Mouse (Mus musculus) forebrain, embryonic 11.5 days (tissue): ENCODE results near the gene Pank4. TPM values are rescaled to one million over a fixed set of nuclear protein-coding genes. Genes with fewer than 3 reads are reported as not detected.
A peak's percentile ranks its signal among the peaks of the same experiment; 100 is the strongest.

Experiments
- ATAC-seq: fragments of 200-750 bp; cut with Nextera tagmentation; replicated peaks from 2 replicates; pipeline ENCODE4 v1.8.0; 2017; ENCODE audit warnings: moderate TSS enrichment; ENCODE audit not compliant: low FRiP score
- DNase-seq: peaks from one replicate; pipeline ENCODE4 v3.0.0-alpha.2; 2017; ENCODE audit warnings: low spot score
- H3K27ac ChIP-seq: fragments of 300-500 bp; sonication (generic); 2 replicates; pipeline ENCODE4 v1.5.1; 2014; ENCODE audit warnings: low read depth, low read length
- H3K27me3 ChIP-seq: fragments of 300-500 bp; sonication (generic); 2 replicates; pipeline ENCODE4 v1.6.1; 2014; ENCODE audit warnings: mild to moderate bottlenecking, low read length, mixed read lengths; ENCODE audit not compliant: control insufficient read depth, insufficient read depth
- H3K36me3 ChIP-seq: fragments of 300-500 bp; sonication (generic); 2 replicates; pipeline ENCODE4 v1.6.1; 2014; ENCODE audit warnings: mild to moderate bottlenecking, low read length, moderate library complexity, mixed read lengths; ENCODE audit not compliant: control insufficient read depth, insufficient read depth
- H3K4me1 ChIP-seq: fragments of 300-500 bp; sonication (generic); replicated peaks from 2 replicates; pipeline ENCODE4 v1.6.1; 2014; ENCODE audit warnings: low read length, mixed read lengths; ENCODE audit not compliant: control insufficient read depth, insufficient read depth
- H3K4me2 ChIP-seq: fragments of 300-500 bp; sonication (generic); 2 replicates; pipeline ENCODE4 v1.6.1; 2014; ENCODE audit warnings: low read depth, mild to moderate bottlenecking, low read length, moderate library complexity, mixed read lengths; ENCODE audit not compliant: severe bottlenecking
- H3K4me3 ChIP-seq: fragments of 300-500 bp; sonication (generic); 2 replicates; pipeline ENCODE4 v1.5.1; 2014; ENCODE audit warnings: low read depth, low read length
- H3K9ac ChIP-seq: fragments of 300-500 bp; sonication (generic); 2 replicates; pipeline ENCODE4 v1.6.1; 2014; ENCODE audit warnings: low read length
- H3K9me3 ChIP-seq: fragments of 300-500 bp; sonication (generic); 2 replicates; pipeline ENCODE4 v1.6.1; 2016; ENCODE audit warnings: low read length, mixed read lengths; ENCODE audit not compliant: control insufficient read depth
- WGBS: fragments of 180-500 bp; shearing (Covaris S2); extraction: QIAGEN DNeasy Blood & Tissue Kit; methylation state at CpG from one replicate; pipeline ENCODE4 v1.1.7; 2014; 5-methylcytosine and 5-hydroxymethylcytosine counted together
- polyA plus RNA-seq: library from polyadenylated mRNA; unstranded; fragments of >200 nt; fragmentation: Nextera tagmentation; extraction: Ambion mirVana; gene quantifications from 2 replicates; pipeline ENCODE4 v1.2.1, GENCODE M21; 2014

Gene Pank4
- polyA plus RNA-seq: 43.1 and 49.1 TPM in 2 replicates

GRCm38 (mm10) chr4:154963901-154964580, at the start of gene Pank4:
TSS of gene Pank4 (plus strand) at chr4:154964123.
- Histone ChIP-seq H3K4me3 (peak within 1 kb of the TSS; percentile 97), H3K36me3 (peaks cover 4% of the 10 kb centered on the region; the same call in 1 of the 2 replicates), H3K4me1 (peaks cover 28% of the 10 kb centered on the region), H3K27me3 (peaks cover 11% of the 10 kb centered on the region; the same call in 1 of the 2 replicates), H3K4me2 (peak within 1 kb of the TSS; percentile 87), H3K27ac (peak within 1 kb of the TSS; percentile 98), H3K9ac (peak within 1 kb of the TSS; percentile 99), H3K9me3 (no peaks in the 10 kb centered on the region)
- peak; percentile 95 for DNase-seq
- peak; percentile 81 for ATAC-seq
- under 1% methylated on average over 63 of the region's 66 CpGs for WGBS

- Histone ChIP-seq H3K9me3 (no peaks in the 10 kb centered on the region), H3K4me1 (peaks cover 5% of the 10 kb centered on the region; the same call in 1 of the 2 replicates), H3K27me3 (no peaks in the 10 kb centered on the region), H3K9ac (no peak overlapping the region), H3K36me3 (no peaks in the 10 kb centered on the region), H3K27ac (no peak overlapping the region), H3K4me3 (no peak overlapping the region), H3K4me2 (no peak overlapping the region)
- WGBS: 96% methylated on average over 4 of the region's 4 CpGs
- no peak for DNase-seq
- no peak for ATAC-seq
Measured at GRCm38 (mm10) chr4:154914252-154914651, 49.7 kb upstream of the Pank4 start.

- Histone ChIP-seq H3K4me1 (peaks cover 5% of the 10 kb centered on the region; the same call in 1 of the 2 replicates), H3K9me3 (no peaks in the 10 kb centered on the region), H3K27me3 (no peaks in the 10 kb centered on the region), H3K36me3 (no peaks in the 10 kb centered on the region), H3K4me2 (no peak overlapping the region), H3K9ac (no peak overlapping the region), H3K27ac (no peak overlapping the region), H3K4me3 (no peak overlapping the region)
- ATAC-seq (no peak), DNase-seq (no peak)
- WGBS: 86% methylated on average over 3 of the region's 3 CpGs
Measured at GRCm38 (mm10) chr4:154914707-154915106, 49.2 kb upstream of the Pank4 start.

- DNase-seq (no peak), ATAC-seq (no peak)
- no peaks in the 10 kb centered on the region for H3K27me3 ChIP-seq
- no peaks in the 10 kb centered on the region for H3K36me3 ChIP-seq
- no peak overlapping the region for H3K4me3 ChIP-seq
- peaks cover 5% of the 10 kb centered on the region; the same call in 1 of the 2 replicates for H3K4me1 ChIP-seq
- no peak overlapping the region for H3K4me2 ChIP-seq
- H3K9me3 ChIP-seq: no peaks in the 10 kb centered on the region
- no peak overlapping the region for H3K27ac ChIP-seq
- no peak overlapping the region for H3K9ac ChIP-seq
- WGBS: 89% methylated on average over 10 of the region's 10 CpGs
Measured at GRCm38 (mm10) chr4:154915286-154915685, 48.6 kb upstream of the Pank4 start.

- Histone ChIP-seq H3K36me3 (no peaks in the 10 kb centered on the region), H3K9ac (no peak overlapping the region), H3K4me2 (no peak overlapping the region), H3K4me3 (no peak overlapping the region), H3K27ac (no peak overlapping the region), H3K9me3 (no peaks in the 10 kb centered on the region), H3K27me3 (no peaks in the 10 kb centered on the region), H3K4me1 (no peaks in the 10 kb centered on the region)
- WGBS: 87% methylated on average over 4 of the region's 4 CpGs
- ATAC-seq: no peak
- DNase-seq: no peak
Measured at GRCm38 (mm10) chr4:154916662-154917061, 47.3 kb upstream of the Pank4 start.

- Histone ChIP-seq H3K4me1 (no peaks in the 10 kb centered on the region), H3K9me3 (no peaks in the 10 kb centered on the region)
- WGBS: 84% methylated on average over 4 of the region's 4 CpGs
Measured at GRCm38 (mm10) chr4:154922291-154922690, 41.6 kb upstream of the Pank4 start.

GRCm38 (mm10) chr4:154922931-154923330, 41.0 kb upstream of the Pank4 start:
- DNase-seq: no peak
- Histone ChIP-seq H3K27me3 (no peaks in the 10 kb centered on the region), H3K4me1 (no peaks in the 10 kb centered on the region), H3K4me3 (no peak overlapping the region), H3K36me3 (no peaks in the 10 kb centered on the region), H3K4me2 (no peak overlapping the region), H3K9ac (no peak overlapping the region), H3K9me3 (no peaks in the 10 kb centered on the region), H3K27ac (no peak overlapping the region)
- no peak for ATAC-seq
- WGBS: 85% methylated on average over 5 of the region's 5 CpGs

More at GRCm38 (mm10) chr4:154922291-154922690, 41.6 kb upstream of the Pank4 start:
- Histone ChIP-seq H3K4me3 (no peak overlapping the region), H3K36me3 (no peaks in the 10 kb centered on the region), H3K9ac (no peak overlapping the region), H3K4me2 (no peak overlapping the region), H3K27ac (no peak overlapping the region), H3K27me3 (no peaks in the 10 kb centered on the region)
- DNase-seq (no peak), ATAC-seq (no peak)

- ATAC-seq (no peak), DNase-seq (no peak)
- 64% methylated on average over 4 of the region's 4 CpGs for WGBS
- Histone ChIP-seq H3K36me3 (no peaks in the 10 kb centered on the region), H3K4me2 (no peak overlapping the region), H3K27ac (no peak overlapping the region), H3K9ac (no peak overlapping the region), H3K9me3 (no peaks in the 10 kb centered on the region), H3K4me1 (no peaks in the 10 kb centered on the region), H3K27me3 (no peaks in the 10 kb centered on the region), H3K4me3 (no peak overlapping the region)
Measured at GRCm38 (mm10) chr4:154925413-154925812, 38.5 kb upstream of the Pank4 start.
